Mouse (Mus musculus): ENCODE results near the gene Apba2. TPM values are rescaled to one million over a fixed set of nuclear protein-coding genes. Genes with fewer than 3 reads are reported as not detected.

The Apba2 gene
- total RNA-seq, 2 experiments from 2014 or later = not detected

DNA sequence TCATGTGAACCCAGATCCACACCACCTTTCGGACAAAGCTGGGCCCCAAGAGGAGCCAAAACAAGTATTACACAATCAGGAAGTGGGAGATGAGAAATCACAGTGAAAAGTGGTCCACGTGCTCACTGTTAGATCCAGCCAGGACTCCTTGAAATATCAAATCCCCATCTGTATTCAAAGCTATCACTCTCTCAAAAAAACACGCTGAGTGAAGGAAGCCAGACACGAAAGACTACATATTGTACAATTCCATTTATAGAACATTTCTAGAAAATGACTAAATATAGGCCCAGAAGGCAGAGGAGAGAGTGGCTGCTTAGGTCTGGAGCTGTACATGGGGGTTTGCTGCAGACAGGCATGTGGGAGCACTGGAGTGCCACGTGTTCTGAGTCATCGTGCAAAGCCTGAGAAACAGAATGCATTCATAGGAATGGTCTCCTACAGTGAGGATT lies 82.2 kb downstream of the Apba2 start:
- no peak for ATAC-seq (ENCODE audit: poor library complexity, severe bottlenecking)

DNA sequence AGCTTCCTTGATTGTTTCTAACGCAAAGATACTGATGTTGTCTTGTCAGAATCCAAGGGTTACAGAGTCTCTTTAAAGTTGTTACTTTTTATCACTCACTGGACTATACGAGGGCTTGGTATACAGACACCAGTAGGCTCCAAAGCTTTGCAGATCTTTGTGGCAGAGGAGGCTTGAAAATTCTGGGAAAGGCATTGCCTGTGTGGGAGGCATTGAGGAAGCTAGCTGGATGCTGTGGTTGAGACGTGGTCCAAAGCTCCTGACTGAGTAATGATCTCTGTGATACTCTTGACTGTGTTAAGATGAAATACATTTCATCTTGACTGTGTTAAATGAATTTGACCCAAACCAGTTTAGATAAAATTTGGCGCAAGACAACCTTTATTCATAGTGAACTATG lies 84.6 kb downstream of the Apba2 start:
- no peak for ATAC-seq (ENCODE audit: poor library complexity, severe bottlenecking)

DNA sequence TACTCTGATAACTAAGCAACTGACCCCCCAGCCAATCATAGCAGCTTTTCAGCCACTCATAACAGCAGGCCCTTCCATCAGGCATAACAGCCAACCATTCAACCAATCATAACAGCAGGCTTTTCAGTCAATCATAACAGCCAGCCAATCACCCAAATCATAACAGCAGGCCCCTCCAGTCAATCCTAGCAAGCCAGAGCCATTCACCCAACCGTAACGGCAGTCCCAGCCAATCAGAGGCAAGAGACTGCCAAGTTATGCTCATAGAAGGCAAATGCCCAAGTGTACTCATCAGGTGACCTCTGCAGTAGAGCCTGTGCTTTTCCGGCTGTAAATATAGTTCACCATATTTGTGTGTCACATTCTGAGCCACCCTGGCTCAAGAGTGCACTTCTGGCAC lies 85.1 kb downstream of the Apba2 start:
- ATAC-seq (ENCODE audit: poor library complexity, severe bottlenecking) = no peak

DNA sequence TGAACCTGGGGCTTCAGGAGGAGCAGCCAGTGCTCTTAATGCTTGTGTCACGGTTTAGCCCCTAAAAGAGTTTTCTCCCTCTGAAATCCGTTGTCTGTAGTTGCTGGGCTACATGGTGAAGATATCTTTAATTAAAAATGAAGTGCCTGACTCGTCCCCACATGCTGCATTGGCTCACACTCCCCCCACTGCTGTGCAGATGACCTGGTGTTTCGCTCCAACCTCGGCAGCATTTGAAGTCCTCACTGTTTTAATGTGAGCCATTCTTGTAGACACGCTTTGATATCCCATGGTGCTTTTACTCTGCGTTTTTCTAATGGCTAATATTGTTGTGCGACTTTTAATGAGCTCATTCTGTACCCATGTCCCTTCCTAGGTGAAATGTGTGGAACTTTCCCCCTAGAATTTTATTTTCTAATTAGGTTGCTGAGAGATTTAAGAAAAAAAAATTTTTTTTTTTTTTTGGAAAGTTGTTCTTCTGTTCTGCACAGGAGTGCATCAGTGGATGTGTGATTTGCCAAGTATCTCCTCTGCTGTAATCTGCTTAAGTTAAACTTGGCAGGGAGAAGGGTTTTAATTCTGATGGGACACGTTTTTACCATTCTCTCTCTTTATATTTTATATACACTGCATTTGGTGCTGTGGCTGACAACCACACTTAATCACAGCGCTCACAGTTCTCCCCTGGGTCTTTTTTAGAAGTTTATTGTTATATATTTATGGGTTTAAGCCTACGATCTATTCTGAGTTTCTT lies 87.3 kb downstream of the Apba2 start:
- no peak for ATAC-seq (ENCODE audit: poor library complexity, severe bottlenecking)

DNA sequence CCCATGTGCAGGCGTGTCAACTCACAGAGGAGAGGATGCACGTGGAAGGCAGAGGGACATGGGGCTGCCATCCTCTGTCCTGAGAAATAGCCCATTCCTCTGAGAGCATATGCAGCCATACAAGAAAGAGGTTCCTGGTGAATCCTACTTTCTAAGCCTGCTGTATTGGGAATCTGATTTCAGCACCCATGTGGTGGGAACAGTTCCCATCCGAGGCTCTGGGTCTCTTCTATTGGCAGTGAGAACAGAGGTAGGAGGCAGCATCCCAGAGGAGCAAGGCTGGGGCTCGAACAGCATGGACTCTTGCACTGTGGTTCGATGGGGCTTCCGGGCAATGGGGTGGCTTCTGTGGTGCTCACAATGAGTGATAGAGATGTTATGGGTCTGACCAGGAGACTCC lies 93.8 kb downstream of the Apba2 start:
- ATAC-seq (ENCODE audit: poor library complexity, severe bottlenecking) = no peak

DNA sequence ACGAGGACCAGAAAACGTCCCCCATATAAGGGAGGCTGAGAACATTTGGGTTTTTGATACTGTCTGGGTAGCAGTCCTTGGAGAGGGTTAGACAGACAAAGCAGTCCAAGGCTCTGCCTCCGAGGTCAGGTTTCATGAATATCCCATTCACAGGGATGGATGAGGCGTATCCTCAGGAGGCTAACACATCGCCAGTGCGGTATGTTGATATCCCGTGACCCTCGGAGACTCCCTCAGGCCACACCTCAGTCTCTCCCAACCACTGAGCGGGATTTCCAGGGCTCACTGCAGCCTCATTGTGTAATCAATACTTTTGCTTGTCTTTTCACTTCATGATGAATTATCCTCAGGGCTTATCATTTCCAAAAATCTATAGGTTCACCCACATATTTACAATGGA lies 95.1 kb downstream of the Apba2 start:
- ATAC-seq (ENCODE audit: poor library complexity, severe bottlenecking) = no peak

DNA sequence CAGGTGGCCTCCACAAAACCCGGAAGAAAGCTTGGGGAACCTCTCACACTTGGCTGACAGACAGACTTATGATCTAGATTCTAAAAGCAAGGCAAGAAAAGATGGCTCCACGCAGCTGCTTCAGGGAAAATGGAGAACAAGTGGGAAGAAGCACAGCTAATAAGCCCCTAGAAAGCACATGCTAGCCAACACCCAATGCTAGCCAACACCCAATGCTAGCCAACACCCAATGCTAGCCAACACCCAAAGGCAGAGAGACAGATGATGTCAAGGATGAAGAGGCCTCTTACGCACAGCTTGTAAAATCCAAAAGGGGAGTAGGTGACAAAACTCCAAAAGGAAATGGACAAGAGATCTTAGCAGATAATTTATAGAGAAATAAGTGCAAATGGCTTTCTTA lies 108.4 kb downstream of the Apba2 start:
- ATAC-seq (ENCODE audit: poor library complexity, severe bottlenecking) = no peak

DNA sequence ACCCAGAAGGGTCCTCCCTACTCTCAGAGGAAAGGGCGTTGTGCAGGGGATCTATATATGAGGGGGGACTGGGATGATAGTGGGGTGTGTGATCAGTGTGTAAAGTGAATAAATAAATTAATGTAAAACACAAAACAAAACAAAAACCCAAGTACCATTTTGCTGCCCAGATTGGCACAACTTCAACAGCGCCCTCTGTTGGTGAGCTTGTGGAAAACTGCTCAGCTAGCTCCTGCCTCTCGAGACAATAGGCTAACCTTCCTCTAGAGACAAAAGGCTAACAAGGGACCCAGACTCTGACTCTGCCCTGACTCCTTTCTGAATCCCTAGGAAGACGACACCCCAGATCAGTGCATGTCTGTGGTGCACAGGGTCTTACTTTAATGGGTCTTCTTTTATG lies 109.4 kb downstream of the Apba2 start:
- ATAC-seq (ENCODE audit: poor library complexity, severe bottlenecking) = no peak

DNA sequence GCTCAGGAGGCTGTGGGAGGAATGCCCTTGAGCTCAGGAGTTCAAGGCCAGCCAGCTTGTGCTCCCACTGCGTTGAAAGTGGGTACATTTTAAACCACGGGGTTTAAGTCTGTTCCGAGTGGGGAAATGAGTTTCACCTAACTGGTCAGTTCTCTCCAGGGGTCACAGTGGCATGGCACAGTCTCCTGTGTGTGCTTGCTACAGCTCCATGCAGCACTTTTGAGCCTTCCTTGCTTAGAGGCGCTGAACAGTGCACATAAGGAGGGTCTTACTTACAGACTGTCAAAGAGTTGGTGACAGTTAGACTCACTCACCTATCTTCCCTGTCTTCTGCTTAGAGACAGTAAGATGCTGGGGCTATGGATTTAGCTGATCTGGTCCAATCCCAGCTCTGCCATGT lies 117.8 kb downstream of the Apba2 start:
- ATAC-seq (ENCODE audit: poor library complexity, severe bottlenecking) = no peak

DNA sequence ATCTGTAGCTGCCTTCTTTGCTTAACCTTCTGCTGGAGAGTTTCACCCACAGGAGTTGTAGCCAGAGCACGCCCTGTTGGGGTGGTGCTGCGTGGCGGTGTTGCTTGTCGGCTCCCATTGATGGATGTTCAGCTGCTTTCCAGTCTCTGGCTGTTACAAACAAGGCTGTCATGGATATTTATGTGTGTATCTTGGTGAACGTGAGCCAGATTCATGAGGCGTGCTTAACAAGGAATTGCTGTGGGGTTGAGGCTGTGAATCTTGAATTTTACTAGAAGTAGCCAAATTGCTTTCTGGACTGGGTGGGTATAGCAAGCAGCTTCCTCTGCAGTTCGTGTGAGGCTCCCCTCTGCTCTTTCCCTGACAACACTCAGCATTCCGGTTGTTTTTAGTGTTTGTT lies 125.0 kb downstream of the Apba2 start:
- ATAC-seq (ENCODE audit: poor library complexity, severe bottlenecking) = no peak

DNA sequence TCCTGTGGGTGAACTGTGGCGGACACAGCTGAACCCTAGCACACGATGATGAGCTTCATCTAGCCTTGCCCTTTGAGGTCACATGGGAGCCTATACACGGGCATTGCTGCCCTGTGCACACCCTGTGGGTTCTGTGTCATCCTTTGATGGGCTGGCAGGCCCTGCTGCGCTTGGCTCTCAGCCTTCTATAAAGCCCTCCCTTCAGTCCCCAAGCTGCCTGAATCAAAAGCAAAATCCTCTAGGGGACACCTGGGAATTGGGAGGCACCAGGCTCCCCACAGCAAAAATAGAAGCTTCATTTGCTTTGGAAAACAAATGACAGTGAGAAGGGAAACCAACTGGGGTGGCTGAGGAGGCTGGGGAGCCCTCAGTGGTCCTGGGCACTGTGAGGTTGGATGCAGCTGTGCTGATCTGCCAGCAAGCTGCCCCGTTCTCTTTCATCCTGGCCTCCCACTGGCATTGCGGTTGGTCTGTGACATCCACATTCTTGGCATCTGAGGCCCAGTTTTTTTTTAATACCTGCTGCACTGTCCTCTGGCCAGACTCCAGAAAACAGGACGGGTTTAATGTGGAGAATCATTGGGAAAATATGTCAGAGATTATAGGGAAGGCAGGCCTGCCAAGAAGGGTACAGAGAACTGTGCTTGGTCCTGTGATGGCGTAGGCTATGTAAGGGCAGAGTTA lies 126.6 kb downstream of the Apba2 start:
- no peak for ATAC-seq (ENCODE audit: poor library complexity, severe bottlenecking)

DNA sequence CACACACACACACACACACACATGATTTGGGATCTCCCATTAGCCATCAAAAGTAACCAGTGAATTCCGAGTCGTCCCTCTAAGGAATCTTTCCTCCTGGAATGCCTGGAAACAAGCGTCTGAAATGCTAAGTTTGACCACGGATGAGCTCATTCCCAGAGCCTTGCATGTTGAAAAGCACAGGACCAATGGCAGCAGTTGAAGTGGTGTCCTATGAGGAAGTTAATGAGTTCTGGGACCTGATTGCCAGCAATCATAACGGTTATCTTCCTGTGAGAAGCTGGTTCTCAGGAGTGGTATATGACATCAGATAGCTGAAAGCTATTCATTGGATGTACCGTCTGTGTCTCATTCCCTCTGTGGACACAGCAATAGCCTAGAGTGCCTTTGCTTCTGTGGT lies 129.2 kb downstream of the Apba2 start:
- ATAC-seq (ENCODE audit: poor library complexity, severe bottlenecking) = no peak

DNA sequence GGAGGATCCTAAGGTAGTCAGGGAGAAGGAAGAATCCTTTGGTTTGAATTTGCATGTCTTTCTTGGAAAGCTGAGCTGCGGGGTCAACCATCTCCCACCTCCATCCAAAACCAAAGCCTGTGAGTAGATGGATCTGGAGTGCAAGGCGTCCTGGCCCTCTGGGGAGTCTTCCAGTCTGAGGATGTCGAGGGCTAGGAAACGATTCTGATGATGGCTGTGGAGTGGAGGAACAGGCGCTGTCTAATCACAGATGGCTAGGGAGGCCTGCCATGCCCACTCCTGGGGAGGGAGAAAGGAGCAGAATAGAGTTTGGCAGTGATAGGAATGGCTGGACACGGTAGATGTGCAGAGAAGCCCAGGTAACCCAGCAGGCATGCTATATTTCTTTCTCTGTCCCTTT lies 129.6 kb downstream of the Apba2 start:
- ATAC-seq (ENCODE audit: poor library complexity, severe bottlenecking) = no peak

DNA sequence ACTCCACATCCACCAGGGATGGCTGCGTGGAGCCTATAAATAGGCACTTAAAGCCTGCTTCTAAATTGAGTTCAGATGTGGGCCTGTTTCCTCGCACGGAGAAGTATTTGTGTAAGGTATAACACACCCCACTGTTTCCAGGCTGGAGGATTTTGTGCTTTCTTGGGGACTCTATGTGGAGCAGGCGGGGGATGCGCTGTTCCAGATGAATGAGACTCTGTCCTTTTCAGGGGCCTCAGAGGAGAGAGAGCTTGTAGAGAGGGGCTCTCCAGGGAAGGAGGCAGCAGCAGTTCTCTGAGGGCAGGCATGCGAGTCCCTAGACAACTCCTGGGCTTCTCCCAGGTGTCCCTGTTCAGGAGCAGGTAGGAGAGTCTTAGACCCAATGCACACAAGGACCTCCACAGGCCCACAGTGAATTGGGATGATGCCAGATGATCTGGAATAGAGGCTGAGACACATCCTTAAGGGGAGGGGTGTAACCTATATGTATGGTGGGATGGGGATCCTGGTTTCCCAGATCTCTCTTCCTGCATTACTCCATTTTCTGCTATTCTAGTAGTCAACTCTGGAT lies 130.4 kb downstream of the Apba2 start:
- no peak for ATAC-seq (ENCODE audit: poor library complexity, severe bottlenecking)

DNA sequence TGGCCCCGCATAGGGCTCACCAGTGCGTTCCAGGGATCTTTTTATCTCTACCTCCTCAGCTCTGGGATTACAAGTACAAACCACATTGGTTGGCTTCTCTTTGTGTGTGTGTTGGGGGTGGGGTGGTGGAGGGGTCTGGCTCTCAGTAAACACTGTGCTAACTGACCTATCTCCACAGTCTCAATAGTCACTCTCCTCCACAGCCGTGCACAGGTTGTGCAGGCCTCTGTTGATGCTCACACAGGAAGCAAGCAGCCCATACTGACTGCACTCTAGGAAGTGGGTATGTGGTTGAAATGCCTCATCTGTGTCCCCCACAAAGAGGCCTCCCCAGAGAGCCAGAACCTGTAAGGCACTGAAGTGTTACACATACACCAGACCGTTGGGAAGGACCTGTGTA lies 131.7 kb downstream of the Apba2 start:
- ATAC-seq (ENCODE audit: poor library complexity, severe bottlenecking) = no peak

DNA sequence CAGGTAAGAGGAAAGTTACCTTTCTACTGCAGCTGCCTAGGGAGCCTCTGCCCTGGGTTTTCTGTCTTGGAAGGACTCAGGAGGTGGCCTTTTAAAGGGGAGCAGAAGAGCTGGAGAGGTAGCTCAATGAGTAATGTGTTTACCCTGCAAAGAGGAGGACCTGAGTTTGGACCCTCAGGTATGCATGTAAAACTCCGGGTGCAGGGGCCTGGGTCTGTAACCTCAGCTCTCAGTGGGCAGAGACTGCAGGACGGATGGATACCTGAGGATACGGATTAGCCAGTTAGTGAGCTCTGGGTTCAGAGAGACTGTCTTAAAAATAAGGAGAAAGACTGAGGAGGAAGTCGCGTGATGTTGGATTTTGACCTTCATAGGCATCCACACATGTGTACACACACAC lies 132.4 kb downstream of the Apba2 start:
- ATAC-seq (ENCODE audit: poor library complexity, severe bottlenecking) = no peak

DNA sequence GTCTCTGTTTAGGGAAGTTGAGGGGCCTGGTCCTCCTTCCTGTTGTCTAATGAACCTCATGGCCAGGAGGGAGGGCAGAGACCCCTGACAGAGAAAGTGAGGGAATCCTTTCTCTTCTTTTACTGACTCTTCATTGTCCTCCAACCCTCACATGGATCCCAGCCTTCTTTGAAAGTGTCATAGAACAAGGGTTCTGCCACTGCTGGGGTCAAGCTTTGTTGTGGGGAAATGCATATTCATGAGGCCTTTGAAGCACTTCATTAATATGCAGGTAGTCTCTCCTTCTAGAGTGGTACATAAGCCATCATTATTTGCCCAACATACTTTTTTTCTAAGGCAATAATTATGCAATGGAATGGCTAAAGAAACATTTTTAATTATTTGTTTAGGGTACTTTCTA lies 133.0 kb downstream of the Apba2 start:
- ATAC-seq (ENCODE audit: poor library complexity, severe bottlenecking) = no peak

DNA sequence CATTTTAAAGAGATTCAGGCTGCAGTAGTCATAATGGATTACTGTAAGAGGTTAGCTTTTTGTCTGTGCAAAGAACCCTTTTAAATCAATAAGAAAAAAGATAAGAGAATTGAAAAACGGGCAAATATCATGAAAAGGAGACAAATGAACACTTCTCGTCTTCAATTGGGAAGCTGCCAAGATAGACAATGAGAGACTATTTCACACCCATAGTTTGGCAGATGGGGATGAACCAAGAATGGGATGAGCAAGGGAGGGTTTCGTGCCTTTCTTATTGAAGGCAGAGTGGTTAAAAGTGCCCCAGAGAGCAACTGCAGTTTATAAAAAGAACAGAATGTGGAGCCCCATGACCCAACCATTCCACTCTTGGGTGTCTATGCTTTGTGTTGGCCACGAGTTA lies 137.4 kb downstream of the Apba2 start:
- ATAC-seq (ENCODE audit: poor library complexity, severe bottlenecking) = no peak

DNA sequence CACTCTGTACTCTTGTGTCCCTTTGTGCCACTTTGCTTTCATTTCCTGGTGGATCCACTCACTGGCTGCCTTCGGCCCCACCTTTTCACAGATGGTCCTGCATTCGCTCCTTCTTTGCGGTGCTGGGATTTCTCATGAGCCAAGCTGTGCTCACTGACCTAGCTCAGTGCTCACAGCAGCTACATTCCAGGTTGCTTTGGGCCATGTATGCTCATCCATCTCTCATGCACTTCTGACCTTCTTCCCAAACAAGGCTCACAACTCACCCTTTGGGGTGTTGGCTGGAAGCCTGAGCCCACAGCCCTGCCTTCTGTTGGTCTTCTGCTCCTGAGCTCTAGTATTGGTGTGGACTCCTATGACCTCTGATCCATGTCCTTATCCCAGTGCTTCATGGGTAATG lies 139.1 kb downstream of the Apba2 start:
- no peak for ATAC-seq (ENCODE audit: poor library complexity, severe bottlenecking)

DNA sequence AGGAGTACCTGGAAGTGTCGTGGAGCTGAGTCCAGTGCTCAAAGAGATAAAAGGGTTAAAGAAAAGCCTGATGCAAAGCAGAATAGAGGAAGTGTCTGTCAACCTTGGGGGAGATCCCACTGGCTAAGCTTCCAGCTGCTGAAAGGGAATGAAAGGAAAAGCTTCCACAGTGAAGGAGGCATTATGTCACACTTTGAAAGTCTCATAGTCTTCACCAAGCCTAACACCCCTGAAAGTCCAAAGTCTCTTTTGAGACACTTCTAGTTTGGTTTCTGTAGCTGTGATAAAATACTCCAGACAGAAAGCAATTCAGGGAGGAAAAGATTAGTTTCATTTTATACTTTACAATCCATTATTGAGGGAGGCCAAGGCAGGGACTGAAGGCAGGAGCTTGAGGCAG lies 141.4 kb downstream of the Apba2 start:
- ATAC-seq (ENCODE audit: poor library complexity, severe bottlenecking) = no peak

DNA sequence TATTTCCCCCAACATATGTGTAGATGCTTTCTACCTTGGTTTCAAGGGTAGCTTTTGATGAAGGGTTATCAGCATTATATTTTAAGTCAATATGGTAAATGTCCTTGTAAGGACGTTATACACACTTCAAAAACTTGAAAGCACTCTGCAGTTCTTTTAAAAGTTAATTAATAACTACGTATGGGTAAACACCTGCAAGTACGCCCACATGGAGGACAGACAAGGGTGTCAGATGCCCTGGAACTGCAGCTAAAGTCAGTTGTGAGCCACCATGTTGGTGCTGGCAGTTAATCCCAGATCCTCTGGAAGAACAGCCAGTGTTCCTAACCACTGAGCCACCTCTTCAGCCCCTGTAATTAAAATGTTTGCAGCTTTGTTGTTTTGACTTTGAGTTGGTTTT lies 144.0 kb downstream of the Apba2 start:
- ATAC-seq (ENCODE audit: poor library complexity, severe bottlenecking) = no peak

DNA sequence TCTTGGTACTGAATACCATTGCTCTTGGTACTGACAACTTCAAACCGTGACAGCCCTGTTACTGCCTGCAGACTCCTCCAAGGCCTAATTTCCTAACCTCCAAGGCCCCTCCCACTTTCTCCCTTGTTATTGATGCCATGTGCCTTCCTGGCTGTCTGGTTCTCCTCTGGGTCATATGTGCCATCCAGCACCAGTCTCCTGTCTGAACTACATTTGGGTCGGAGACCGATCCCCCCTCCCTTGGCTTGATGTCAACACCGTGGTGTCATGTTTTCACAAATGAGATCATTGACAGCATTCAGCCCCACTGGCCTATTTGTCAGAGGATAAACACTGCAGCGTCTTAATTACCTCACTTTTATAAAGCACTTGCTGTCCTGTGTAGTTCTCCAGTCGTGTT lies 144.5 kb downstream of the Apba2 start:
- ATAC-seq (ENCODE audit: poor library complexity, severe bottlenecking) = no peak
